Mouse (Mus musculus) cerebellum, adult (tissue): ENCODE data around the gene Nfia.
A peak's percentile ranks its signal among the peaks of the same experiment; 100 is the strongest.

Experiments
- ATAC-seq: cut with Nextera tagmentation; 2 replicates; pipeline ENCODE4 v1.9.2; 2017; ENCODE audit warnings: mild to moderate bottlenecking, moderate library complexity, mixed read lengths; ENCODE audit not compliant: insufficient number of reproducible peaks, low FRiP score, low TSS enrichment

The Nfia gene

DNA sequence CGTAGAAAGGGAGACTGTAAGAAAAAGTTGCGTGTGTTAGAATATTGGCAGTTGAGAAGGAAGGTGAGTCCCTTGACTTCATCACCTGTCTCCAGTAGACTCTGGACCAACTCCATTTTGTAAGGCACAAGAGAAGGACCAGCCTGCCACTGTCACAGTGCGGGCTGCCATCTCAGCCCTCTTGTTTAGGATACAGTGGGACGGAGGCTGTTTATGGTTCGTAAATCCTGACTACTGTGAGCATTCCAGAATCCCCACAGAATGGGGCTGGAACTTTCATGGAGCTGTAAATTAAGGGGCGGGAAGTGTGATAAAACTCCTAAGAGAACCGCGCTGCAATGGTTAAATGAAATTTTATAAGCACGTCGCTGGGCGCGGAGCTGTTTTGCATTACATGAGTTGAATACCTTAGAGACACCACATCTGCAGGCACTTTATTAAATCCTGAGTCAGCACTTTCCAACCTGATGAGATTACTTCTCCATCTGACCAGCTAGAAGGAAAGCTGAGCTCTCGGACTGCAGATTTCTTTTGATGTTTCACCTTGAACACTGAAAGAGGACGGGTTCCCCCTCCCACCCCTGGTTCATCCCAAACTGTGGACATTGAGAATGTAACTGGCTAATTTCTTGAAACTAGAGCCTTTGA lies 334.0 kb downstream of the Nfia start:
- no peak for ATAC-seq

DNA sequence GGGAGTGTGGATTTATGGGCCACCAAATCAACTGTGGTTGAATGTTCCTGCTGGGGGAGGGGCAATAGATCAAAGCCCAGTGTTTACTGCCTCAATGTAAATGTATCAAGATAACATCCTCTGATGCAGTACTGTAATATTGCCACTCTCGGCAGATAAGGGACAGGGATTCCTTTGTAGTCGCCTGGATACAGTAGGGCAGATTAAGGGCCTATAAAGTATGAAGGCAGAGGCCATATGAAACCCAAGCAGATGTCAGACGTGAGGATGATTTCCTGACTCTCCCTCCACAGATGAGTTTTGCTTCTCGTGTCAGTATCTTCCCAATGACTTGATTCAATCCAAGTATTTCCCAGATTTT lies 334.5 kb downstream of the Nfia start:
- ATAC-seq = no peak

- no peak for ATAC-seq
Observed at GRCm38 (mm10) chr4:98107936-98108675, 335.6 kb downstream of the Nfia start.

- ATAC-seq = no peak
Observed at GRCm38 (mm10) chr4:98108676-98109016, 336.1 kb downstream of the Nfia start.

DNA sequence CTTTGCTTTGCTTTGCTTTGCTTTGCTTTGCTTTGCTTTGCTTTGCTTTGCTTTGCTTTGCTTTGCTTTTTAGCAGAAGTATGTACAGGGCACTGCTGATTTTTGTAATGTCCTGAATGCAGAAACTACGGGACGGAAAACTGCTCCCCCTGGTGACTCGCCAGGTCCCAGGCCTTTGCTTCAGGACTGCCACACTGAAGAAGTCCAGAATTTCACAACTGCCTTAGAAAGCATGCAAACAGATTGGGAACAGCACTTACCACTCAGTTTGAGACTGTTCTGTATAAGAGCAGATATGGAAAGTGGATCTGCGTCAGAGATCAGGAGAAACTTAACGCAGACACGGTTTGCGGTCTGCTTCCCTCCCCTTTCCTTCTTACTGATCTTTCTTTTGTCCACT lies 336.5 kb downstream of the Nfia start:
- peak; percentile 69; the same call in 1 of the 2 replicates for ATAC-seq

DNA sequence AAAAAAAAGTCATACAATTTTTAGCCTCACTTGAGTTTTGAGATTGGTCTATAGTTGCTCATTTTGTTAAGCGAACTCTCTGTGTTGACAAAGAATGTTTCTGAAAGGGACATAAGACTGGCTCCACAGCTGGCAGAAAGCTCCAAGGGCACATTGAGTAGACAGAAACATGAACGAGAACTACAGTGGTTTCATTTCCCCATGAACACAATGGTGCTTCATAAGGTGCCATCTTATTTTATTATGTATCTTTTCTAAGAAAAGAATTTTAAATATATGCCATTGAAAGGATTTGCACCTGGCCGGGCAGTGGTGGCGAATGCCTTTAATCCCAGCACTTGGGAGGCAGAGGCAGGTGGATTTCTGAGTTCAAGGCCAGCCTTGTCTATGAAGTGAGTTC lies 337.4 kb downstream of the Nfia start:
- ATAC-seq = no peak

DNA sequence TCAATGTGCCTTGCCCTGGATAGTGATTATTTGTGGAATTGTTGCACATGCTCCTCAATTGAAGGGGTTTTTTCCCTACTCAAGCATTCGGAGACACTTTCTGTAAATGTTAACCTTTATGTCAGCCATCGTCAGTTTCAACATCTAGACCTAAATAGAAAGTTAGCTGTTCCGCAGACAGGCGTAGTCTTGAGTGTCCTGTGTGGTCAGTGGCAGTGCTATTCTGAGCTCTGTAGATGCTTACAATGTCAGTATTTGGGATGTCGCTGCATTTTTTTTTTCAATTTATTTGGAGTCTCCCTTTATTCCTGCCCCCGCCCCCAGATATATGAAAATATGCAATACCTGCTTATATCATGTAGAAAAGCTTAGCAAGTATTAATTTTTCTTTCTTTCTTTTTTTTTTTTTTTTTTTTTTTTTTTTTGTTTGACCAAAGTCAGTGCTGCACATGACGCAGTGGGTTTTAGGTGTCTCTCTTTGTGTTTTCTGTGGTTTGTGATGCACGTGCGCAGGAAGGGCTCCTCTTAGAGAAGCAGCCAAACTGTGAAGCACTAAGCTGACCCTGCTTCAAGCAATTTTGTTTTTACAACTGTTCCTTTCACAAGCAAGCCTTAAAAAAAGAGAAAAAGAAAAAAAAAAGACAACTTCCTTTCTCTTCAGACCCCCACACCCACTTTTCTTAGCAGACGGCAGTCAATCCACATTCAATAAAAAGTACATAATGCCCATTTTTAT lies 340.9 kb downstream of the Nfia start:
- ATAC-seq = no peak

- ATAC-seq = no peak
Observed at GRCm38 (mm10) chr4:98114966-98115365, 342.4 kb downstream of the Nfia start.

DNA sequence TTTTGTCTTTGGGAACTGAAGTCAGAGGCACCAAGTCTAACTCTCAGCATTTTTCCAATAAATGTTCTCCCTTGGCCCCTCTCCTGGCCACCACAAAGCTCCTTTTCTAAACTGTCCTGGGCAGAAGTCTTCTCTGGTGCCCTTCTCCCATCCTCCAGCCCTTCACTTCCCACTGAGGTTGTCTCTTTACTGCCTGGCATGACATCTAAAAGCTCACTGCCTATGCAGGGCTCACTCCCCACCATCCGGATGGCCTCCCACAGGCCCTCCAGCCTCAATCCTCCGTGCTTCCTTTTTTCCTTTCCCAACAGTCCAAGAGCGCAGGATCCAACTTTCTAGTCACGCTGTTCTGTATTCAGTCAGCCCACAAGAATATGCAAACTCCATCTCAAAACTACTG lies 342.9 kb downstream of the Nfia start:
- ATAC-seq = no peak

DNA sequence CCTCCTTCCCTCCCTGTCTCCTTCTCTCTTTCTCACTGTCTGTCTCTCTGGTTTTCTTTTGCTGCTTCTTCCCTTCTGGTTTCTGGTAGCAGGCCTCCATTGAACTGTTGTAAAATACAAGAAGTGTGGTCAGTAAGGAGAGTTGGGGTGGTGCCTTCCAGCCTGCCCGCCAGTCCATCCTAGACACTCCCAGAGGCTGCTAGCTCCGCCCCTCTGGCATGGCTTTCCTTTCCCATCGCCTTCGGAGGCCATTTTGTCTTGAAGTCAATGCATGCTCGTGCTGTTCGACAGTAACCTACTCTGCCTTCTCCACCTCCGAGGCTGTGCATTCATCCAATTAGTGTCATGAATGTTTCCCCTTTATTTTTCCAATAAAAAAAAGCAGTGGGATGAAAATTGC lies 343.5 kb downstream of the Nfia start:
- no peak for ATAC-seq

GRCm38 (mm10) chr4:98118126-98118525 lies 345.6 kb downstream of the Nfia start:
- ATAC-seq = no peak

- ATAC-seq = no peak
Observed at GRCm38 (mm10) chr4:98118761-98119675, 346.5 kb downstream of the Nfia start.

GRCm38 (mm10) chr4:98119949-98120531 lies 347.5 kb downstream of the Nfia start:
- no peak for ATAC-seq

GRCm38 (mm10) chr4:98120706-98121340 lies 348.3 kb downstream of the Nfia start:
- no peak for ATAC-seq

GRCm38 (mm10) chr4:98126003-98126677 lies 353.6 kb downstream of the Nfia start:
- no peak for ATAC-seq

- ATAC-seq = no peak
Observed at GRCm38 (mm10) chr4:98130798-98131197, 358.3 kb downstream of the Nfia start.

GRCm38 (mm10) chr4:98134027-98134426 lies 361.5 kb downstream of the Nfia start:
- ATAC-seq = no peak

- no peak for ATAC-seq
Observed at GRCm38 (mm10) chr4:98136072-98136471, 363.5 kb downstream of the Nfia start.

GRCm38 (mm10) chr4:98142879-98143436 lies 370.4 kb downstream of the Nfia start:
- no peak for ATAC-seq
